Mouse (Mus musculus) kidney, postnatal 4 days (tissue): ENCODE results near the gene Etnk2.

Source experiments
- DNase-seq, 2 experiments: peaks; one replicate each; pipeline ENCODE4 v3.0.0; 2021; ENCODE audit warnings: mixed read lengths in 2 of 2

Etnk2 gene

DNA sequence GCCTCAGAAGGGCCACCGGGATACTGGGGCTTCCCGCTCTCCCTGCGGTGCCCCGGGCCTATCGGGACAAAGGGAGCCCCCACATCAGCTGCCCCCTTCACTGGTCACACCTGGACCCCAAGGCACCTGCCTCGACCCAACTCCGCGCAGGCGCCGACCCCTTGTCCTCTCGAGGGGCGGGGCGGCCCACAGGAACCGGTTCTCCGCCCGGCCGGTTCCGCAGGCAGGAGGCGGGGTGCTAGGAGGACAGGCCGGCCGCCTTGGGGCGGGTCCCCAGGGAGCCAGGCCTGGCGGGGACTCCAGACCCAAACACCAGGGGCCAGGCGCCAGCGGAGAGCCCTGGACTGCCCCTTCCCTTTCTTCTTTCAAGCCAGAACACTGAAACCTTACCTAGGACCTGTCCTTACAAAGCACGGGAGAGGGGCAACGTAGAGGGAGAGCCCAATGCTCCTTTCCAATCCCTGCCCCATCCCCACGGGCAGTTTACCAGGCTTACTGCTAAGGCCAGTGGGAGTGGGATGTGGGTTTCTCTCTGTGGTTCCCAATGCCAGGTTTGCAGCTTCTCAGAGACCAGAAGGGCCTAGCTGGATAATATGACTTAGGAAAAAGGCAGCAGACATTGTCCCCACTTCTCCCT is 54.9 kb downstream of the Etnk2 start:
- peak; percentile 89 to 95 for DNase-seq

- DNase-seq = no peak
Observed at GRCm38 (mm10) chr1:133419178-133419834, 55.9 kb downstream of the Etnk2 start.

DNA sequence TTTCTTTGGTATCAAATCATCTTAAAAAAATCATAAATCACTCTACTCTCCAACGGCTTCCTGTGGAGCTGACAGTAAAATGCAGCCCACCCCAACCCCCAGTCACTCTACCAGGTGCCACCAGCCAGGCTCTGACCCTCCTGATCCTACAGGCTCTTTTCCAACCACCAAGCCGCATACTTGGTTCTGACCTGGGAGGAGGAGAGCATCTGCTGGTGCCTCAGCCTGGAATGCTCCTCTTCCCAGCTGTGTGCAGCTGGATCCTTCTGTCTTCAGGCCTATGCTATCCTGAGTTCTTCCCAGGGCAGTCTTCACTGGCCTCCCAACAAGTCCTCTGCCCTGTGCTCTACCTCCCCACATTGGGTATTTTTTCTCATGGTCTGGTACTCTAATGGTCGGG is 57.1 kb downstream of the Etnk2 start:
- DNase-seq = peak; percentile 62 to 75

DNA sequence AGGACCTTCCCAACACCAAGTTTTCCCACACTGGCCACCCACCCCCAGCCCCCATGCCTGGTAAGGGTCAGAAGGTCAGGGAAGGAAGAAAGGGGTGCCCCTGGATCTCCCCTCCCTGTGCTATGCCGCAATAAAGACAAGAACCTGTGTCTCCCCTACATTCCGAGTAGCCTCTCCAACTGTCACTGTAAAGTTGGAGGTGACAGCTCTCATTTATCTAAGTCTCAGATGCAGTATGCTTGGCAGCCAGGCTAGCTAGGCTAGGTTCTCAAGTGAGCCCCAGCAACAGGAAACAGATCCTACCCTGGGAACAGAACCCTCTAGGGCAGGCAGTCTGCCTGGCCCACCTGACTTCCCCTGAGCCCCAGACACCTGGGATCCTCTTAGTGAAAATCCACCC is 57.7 kb downstream of the Etnk2 start:
- no peak for DNase-seq

DNA sequence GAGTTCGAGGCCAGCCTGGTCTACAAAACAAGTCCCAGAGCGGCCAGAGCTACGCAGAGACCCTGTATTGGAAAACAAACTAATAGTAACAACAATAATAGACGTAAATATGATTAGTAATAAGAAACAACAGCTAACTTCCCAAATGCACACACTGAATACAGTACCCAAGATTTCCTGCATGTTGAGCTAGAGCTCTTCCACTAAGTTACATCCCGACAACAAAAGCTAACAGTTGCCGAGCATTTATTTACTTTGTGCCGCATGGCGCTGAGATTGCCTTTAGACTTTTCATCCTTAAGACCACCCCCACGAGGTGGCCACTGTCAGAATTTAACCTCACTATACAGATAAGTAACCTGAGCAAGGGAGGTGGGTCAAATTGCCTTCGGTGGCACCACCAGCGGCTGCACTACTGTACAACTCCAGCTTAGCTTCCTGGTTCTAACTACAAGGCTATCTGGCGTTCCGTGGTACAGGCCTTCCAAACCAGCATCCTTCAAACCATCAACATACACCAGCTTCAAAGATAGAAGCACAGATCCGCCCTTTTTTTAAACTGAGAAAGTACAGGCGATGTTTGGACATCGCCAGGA is 58.7 kb downstream of the Etnk2 start:
- peak; percentile 34 to 55 for DNase-seq

DNA sequence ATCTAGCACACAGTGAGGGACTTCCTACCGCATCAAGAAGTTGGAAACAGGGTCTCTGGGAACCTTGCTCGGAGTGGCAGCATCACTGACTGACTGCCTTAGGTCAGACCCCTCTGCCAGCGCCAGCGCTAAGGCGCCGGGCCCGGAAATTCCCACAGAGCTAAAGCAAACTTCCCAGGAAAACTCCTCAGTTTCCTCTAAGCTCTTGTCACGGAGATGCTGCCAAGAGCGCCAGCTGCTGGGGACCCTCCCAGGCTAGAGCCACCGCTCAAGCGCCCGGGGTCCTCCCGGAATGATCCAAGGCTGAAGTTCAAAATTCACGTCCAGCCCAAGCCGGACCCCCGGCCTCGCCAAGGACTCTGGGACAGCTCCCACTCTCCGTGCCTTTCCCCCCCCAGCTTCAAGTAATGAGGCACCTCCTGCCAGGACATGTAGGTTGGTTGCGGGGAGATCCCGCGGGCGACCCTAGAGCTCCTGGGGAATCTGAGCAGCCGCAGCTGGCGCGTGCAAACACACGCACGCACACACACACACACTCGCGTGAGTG is 59.3 kb downstream of the Etnk2 start:
- DNase-seq = peak; percentile 72 to 81

- DNase-seq = peak; percentile 55 to 64
Observed at GRCm38 (mm10) chr1:133423166-133423542, 59.8 kb downstream of the Etnk2 start.

DNA sequence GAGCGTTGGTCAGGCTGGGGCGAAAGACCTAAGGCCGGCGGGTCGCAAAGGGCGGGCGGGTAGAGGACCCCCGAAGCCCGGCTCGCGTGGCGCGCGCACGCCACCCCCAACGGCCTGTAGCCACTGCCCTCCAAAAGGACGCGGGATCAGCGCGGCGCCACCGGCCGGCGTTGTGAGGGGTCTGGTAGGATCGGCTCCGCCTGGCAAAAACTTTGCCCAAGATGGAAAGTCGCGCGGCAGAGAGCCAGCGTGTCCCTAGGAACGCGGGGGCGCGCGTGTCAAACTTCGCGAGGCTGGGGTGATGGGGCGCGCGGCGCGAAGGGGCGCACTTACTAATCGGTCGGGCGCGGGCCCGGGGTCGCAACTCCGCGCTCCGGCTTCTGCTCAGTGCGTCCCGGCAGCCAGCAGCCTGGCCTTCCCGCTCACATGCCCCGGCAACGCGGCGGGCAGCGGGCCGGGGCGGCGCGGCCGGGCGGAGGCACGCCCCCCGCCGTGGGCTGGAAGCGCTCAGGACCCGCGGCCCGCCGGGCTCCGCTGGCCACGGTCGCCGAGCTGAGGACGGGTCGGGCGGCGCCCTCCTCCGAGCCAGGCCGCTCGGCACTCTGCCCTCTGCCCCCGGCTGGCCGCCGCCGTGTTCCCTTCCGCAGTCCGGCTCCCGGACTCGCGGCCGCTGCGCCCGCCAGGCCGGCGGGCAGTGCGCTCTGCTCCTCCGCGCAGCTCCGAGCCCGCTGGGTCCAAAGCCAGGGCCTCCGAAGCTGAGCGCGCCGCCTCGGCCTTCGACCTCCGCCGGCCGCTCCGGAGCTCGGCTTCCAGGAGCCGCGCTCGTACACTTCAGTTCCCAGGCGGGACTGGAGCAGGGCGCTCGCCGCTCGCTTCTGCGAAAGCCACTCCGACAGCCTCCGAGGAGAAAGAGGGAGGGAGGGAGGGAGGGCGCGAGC is 60.4 kb downstream of the Etnk2 start, which contains the start of gene Sox13:
Gene Sox13 (minus strand): TSS at position 835 of the 938 bp plus-strand sequence.
- DNase-seq = peak; percentile 82 to 90

GRCm38 (mm10) chr1:133424547-133425140 is 61.3 kb downstream of the Etnk2 start:
- no peak for DNase-seq
